In the genomic region with DNA sequence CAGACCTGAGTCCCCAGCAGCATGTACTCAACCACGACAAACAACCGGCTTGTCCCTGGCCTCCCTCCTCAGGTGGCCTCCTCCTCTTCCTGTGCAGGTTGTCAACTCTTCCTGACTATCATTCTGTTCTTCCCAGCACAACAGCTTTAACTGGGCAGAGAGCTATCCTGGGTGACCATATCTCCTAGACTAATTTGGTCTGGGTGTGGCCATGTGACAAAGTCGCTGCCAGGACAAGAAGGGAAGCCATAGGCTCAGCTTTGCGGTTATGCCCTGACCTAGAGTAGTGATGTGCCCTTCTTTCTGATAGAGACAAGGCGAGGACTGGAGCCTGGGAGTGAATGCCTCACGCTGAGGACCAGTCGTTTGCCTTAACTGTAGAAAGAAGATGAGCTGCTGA, we compare ENCODE assay signal across 20 mouse cellular contexts. TPM values are rescaled to one million over a fixed set of nuclear protein-coding genes. Genes with fewer than 3 reads are reported as not detected.
DNase-seq lines count a peak whose midpoint lies in the region; ATAC-seq and TF ChIP-seq lines count a peak whose summit lies in the region.
"Had no signal": no experiment of that assay in that cellular context is flagged by ENCODE, and none has a peak within 500 bp of the region (broad histone marks: within the 10 kb centered on the region; RNA-seq: fewer than 3 reads in every experiment).

No protein-coding gene starts in this region.

- no peak for DNase-seq in hindbrain, embryonic 14.5 days (ENCODE audit: low spot score)
- no peak for DNase-seq in G1E (ENCODE audit: low spot score)
- DNase-seq in MN1 (ENCODE audit: low spot score) = no peak
- DNase-seq: adrenal gland, adult 8-10 months; B cell, adult 2 months; cerebellum, adult 8-10 months; gastrocnemius, postnatal 14 days; kidney, postnatal 36 days; right cerebral cortex, postnatal 14 days; thymus, adult 18-20 months had no signal

- no peak overlapping the region for H3K4me3 ChIP-seq in hindbrain, embryonic 13.5 days
- no peak overlapping the region for H3K4me3 ChIP-seq in hindbrain, embryonic 14.5 days (replicated peaks; ENCODE audit: low read length)
- H3K4me3 ChIP-seq in G1E (ENCODE audit: low read depth, low read length) = no peak overlapping the region; the same call in 1 of the 2 replicates
- H3K4me3 ChIP-seq in heart, embryonic 12.5 days = no peak overlapping the region
- no peak overlapping the region for H3K4me3 ChIP-seq in intestine, embryonic 16.5 days (ENCODE audit: low read length)
- H3K4me3 ChIP-seq: embryonic facial prominence, embryonic 12.5 days; erythroblast, embryonic 14.5 days; forebrain, embryonic 13.5 days had no signal

- no peak overlapping the region for H3K9ac ChIP-seq in hindbrain, embryonic 13.5 days
- no peak overlapping the region for H3K9ac ChIP-seq in hindbrain, embryonic 14.5 days
- no peak overlapping the region for H3K9ac ChIP-seq in heart, embryonic 12.5 days
- H3K9ac ChIP-seq in intestine, embryonic 16.5 days (ENCODE audit: low read depth, low read length) = no peak overlapping the region
- H3K9ac ChIP-seq: embryonic facial prominence, embryonic 12.5 days; forebrain, embryonic 13.5 days; liver, embryonic 14.5 days had no signal

- peaks cover 16% of the 10 kb centered on the region for H3K4me1 ChIP-seq in hindbrain, embryonic 13.5 days (replicated peaks)
- H3K4me1 ChIP-seq in hindbrain, embryonic 14.5 days (replicated peaks; ENCODE audit: control insufficient read depth, insufficient read depth, low read length) = peaks cover 11% of the 10 kb centered on the region
- H3K4me1 ChIP-seq in G1E (ENCODE audit: insufficient read depth, low read depth, low read length) = peaks cover 28% of the 10 kb centered on the region
- H3K4me1 ChIP-seq in heart, embryonic 12.5 days (replicated peaks) = peaks cover 26% of the 10 kb centered on the region
- peaks cover 11% of the 10 kb centered on the region for H3K4me1 ChIP-seq in intestine, embryonic 16.5 days (ENCODE audit: control insufficient read depth, insufficient read depth, low read length)
- H3K4me1 ChIP-seq: embryonic facial prominence, embryonic 12.5 days had no signal

- ATAC-seq in hindbrain, embryonic 13.5 days (ENCODE audit: low FRiP score) = no peak
- ATAC-seq in hindbrain, embryonic 14.5 days (ENCODE audit: low FRiP score) = no peak
- ATAC-seq in G1E (ENCODE audit: extremely low read depth, insufficient number of reproducible peaks, low FRiP score, poor library complexity, severe bottlenecking) = peak; percentile 22; the same call in 1 of the 2 replicates
- no peak for ATAC-seq in heart, embryonic 12.5 days (ENCODE audit: insufficient number of reproducible peaks, low FRiP score)
- peak; percentile 19; the same call in 1 of the 2 replicates for ATAC-seq in intestine, embryonic 16.5 days
- no peak for ATAC-seq in CD4-positive, CD25-positive, alpha-beta regulatory T cell, adult 4 months
- ATAC-seq: forebrain, embryonic 13.5 days; midbrain, embryonic 16.5 days; Patski had no signal

- WGBS in hindbrain, embryonic 13.5 days = 85% methylated on average over 7 of the region's 7 CpGs
- WGBS in hindbrain, embryonic 14.5 days = 81% methylated on average over 7 of the region's 7 CpGs
- 54% methylated on average over 7 of the region's 7 CpGs for WGBS in heart, embryonic 12.5 days
- WGBS in intestine, embryonic 16.5 days = 74% methylated on average over 7 of the region's 7 CpGs

- H3K9me3 ChIP-seq in hindbrain, embryonic 13.5 days = no peaks in the 10 kb centered on the region
- H3K9me3 ChIP-seq in hindbrain, embryonic 14.5 days (ENCODE audit: control insufficient read depth, low read length) = no peaks in the 10 kb centered on the region
- H3K9me3 ChIP-seq in G1E (replicated peaks) = peaks cover 2% of the 10 kb centered on the region; the same call in 1 of the 2 replicates
- no peaks in the 10 kb centered on the region for H3K9me3 ChIP-seq in heart, embryonic 12.5 days (replicated peaks)
- H3K9me3 ChIP-seq in intestine, embryonic 16.5 days (ENCODE audit: control insufficient read depth, low read length) = no peaks in the 10 kb centered on the region
- H3K9me3 ChIP-seq: embryonic facial prominence, embryonic 12.5 days; forebrain, embryonic 13.5 days had no signal

- peak overlapping the region; percentile 69; the same call in 1 of the 2 replicates for H3K27ac ChIP-seq in hindbrain, embryonic 13.5 days
- H3K27ac ChIP-seq in hindbrain, embryonic 14.5 days = no peak overlapping the region
- peak overlapping the region; percentile 5; the same call in 1 of the 2 replicates for H3K27ac ChIP-seq in heart, embryonic 12.5 days (ENCODE audit: poor library complexity, severe bottlenecking)
- H3K27ac ChIP-seq in intestine, embryonic 16.5 days (ENCODE audit: low read length) = no peak overlapping the region
- H3K27ac ChIP-seq: embryonic facial prominence, embryonic 12.5 days; forebrain, embryonic 13.5 days; liver, embryonic 14.5 days had no signal

- no peaks in the 10 kb centered on the region for H3K36me3 ChIP-seq in hindbrain, embryonic 13.5 days
- no peaks in the 10 kb centered on the region for H3K36me3 ChIP-seq in hindbrain, embryonic 14.5 days (replicated peaks; ENCODE audit: control insufficient read depth, insufficient read depth)
- no peaks in the 10 kb centered on the region for H3K36me3 ChIP-seq in G1E (replicated peaks)
- no peaks in the 10 kb centered on the region for H3K36me3 ChIP-seq in heart, embryonic 12.5 days
- H3K36me3 ChIP-seq in intestine, embryonic 16.5 days (ENCODE audit: control insufficient read depth, insufficient read depth, low read length) = no peaks in the 10 kb centered on the region
- H3K36me3 ChIP-seq: embryonic facial prominence, embryonic 12.5 days had no signal

- no peak overlapping the region for H3K4me2 ChIP-seq in hindbrain, embryonic 13.5 days
- no peak overlapping the region for H3K4me2 ChIP-seq in hindbrain, embryonic 14.5 days (replicated peaks)
- no peak overlapping the region for H3K4me2 ChIP-seq in heart, embryonic 12.5 days
- H3K4me2 ChIP-seq in intestine, embryonic 16.5 days (ENCODE audit: low read depth, low read length) = no peak overlapping the region
- H3K4me2 ChIP-seq: embryonic facial prominence, embryonic 12.5 days; forebrain, embryonic 13.5 days had no signal

- no peaks in the 10 kb centered on the region for H3K27me3 ChIP-seq in hindbrain, embryonic 13.5 days
- H3K27me3 ChIP-seq in hindbrain, embryonic 14.5 days (ENCODE audit: control insufficient read depth, insufficient read depth, low read length) = no peaks in the 10 kb centered on the region
- peaks cover 28% of the 10 kb centered on the region for H3K27me3 ChIP-seq in G1E (ENCODE audit: insufficient read depth, low read length)
- no peaks in the 10 kb centered on the region for H3K27me3 ChIP-seq in heart, embryonic 12.5 days (replicated peaks)
- no peaks in the 10 kb centered on the region for H3K27me3 ChIP-seq in intestine, embryonic 16.5 days (replicated peaks; ENCODE audit: control insufficient read depth, insufficient read depth, low read length)
- H3K27me3 ChIP-seq: embryonic facial prominence, embryonic 12.5 days; forebrain, embryonic 13.5 days; Patski had no signal

- no peak for TF ChIP-seq CTCF in G1E (IDR thresholded peaks at IDR 0.05; ENCODE audit: low read depth, low read length)

RNA-seq across cellular contexts. Expression of a gene that starts 33.9 kb away (rescaled TPM):
- 446 and 459 TPM in 2 replicates for polyA plus RNA-seq in hindbrain, embryonic 13.5 days (2015; fragmentation: Nextera tagmentation; extraction: Ambion mirVana)
- polyA plus RNA-seq in hindbrain, embryonic 14.5 days (2014; fragmentation: Nextera tagmentation; extraction: Ambion mirVana) = 424 and 425 TPM in 2 replicates
- 137 and 157 TPM in 2 replicates for total RNA-seq in G1E (2014; fragmentation: Nextera tagmentation)
- total RNA-seq in G1E (2017) = 42.4 and 74.2 TPM in 2 replicates
- 19.7 and 26.5 TPM in 2 replicates for polyA plus RNA-seq in G1E (2012)
- 459 and 491 TPM in 2 replicates for polyA plus RNA-seq in heart, embryonic 12.5 days (2016; fragmentation: Nextera tagmentation; extraction: Ambion mirVana)
- polyA plus RNA-seq in intestine, embryonic 16.5 days (2015; fragmentation: Nextera tagmentation; extraction: Ambion mirVana) = 613 and 620 TPM in 2 replicates
- polyA plus RNA-seq in CD4-positive, CD25-positive, alpha-beta regulatory T cell, adult 4 months (2017; shearing (Covaris generic)) = 100 to 1,000 TPM; 420 to 436 TPM

Comparison
In these comparisons a context has a peak if more than half of its experiments do, and no peak if none do; other contexts are left out.
1. H3K27ac ChIP-seq: peak in hindbrain, embryonic 13.5 days (single experiment) and heart, embryonic 12.5 days (single experiment); none in hindbrain, embryonic 14.5 days (single experiment) and intestine, embryonic 16.5 days (single experiment).
2. ATAC-seq: peak in G1E (single experiment) and intestine, embryonic 16.5 days (single experiment); none in hindbrain, embryonic 13.5 days (single experiment), hindbrain, embryonic 14.5 days (single experiment), heart, embryonic 12.5 days (single experiment) and CD4-positive, CD25-positive, alpha-beta regulatory T cell, adult 4 months (single experiment).
3. RNA of a gene that starts 33.9 kb away (polyA plus RNA-seq): 613 to 620 TPM in intestine, embryonic 16.5 days, 446 to 459 TPM in hindbrain, embryonic 13.5 days, 459 to 491 TPM in heart, embryonic 12.5 days, 420 to 436 TPM in CD4-positive, CD25-positive, alpha-beta regulatory T cell, adult 4 months and 424 to 425 TPM in hindbrain, embryonic 14.5 days; 19.7 to 26.5 TPM in G1E; every median in the first group is over 10 times any median in the second.